Mouse (Mus musculus) mouse embryonic stem cell (cell line): ENCODE measurements around the gene Srrm3.

ENCODE experiments used
- in situ Hi-C, 2 experiments: fragments of 300-500 bp; cut with MboI; formaldehyde crosslinking; loops; 1 replicate in 1 of 2; 3 replicates in 1 of 2; pipeline ENCODE4 v1.14.3; 2019 to 2020; ENCODE audit warnings: low sequenced_read_pairs in 2 of 2, low pct_unique_long_range_greater_than_20kb in 1 of 2, mixed read lengths in 1 of 2; ENCODE audit not compliant: unreplicated experiment in 1 of 2

Gene Srrm3

GRCm38 (mm10) chr5:135852421-135852820, 45.7 kb downstream of the Srrm3 start:
- in situ Hi-C loops, result no loop called here

GRCm38 (mm10) chr5:135853731-135854130, 47.0 kb downstream of the Srrm3 start:
- in situ Hi-C loops, result no loop called here

- in situ Hi-C loops, result no loop called here
Measured at GRCm38 (mm10) chr5:135855156-135855555, 48.5 kb downstream of the Srrm3 start.

GRCm38 (mm10) chr5:135866662-135867061, 60.0 kb downstream of the Srrm3 start:
- in situ Hi-C loops, result no loop called here

GRCm38 (mm10) chr5:135867637-135868593, 61.2 kb downstream of the Srrm3 start:
- in situ Hi-C loops, result no loop called here

- in situ Hi-C loops, result no loop called here
Measured at GRCm38 (mm10) chr5:135868653-135869052, 62.0 kb downstream of the Srrm3 start.

GRCm38 (mm10) chr5:135869661-135870423, 63.2 kb downstream of the Srrm3 start:
- in situ Hi-C loops, result no loop called here

- in situ Hi-C loops, result no loop called here
Measured at GRCm38 (mm10) chr5:135870505-135870904, 63.8 kb downstream of the Srrm3 start.

- in situ Hi-C loops, result no loop called here
Measured at GRCm38 (mm10) chr5:135872996-135873395, 66.3 kb downstream of the Srrm3 start.

GRCm38 (mm10) chr5:135873753-135874152, 67.1 kb downstream of the Srrm3 start:
- in situ Hi-C loops, result no loop called here

- in situ Hi-C loops, result no loop called here
Measured at GRCm38 (mm10) chr5:135877180-135877579, 70.5 kb downstream of the Srrm3 start.

GRCm38 (mm10) chr5:135877831-135878231, 71.1 kb downstream of the Srrm3 start:
- in situ Hi-C loops, result no loop called here

- in situ Hi-C loops, result no loop called here
Measured at GRCm38 (mm10) chr5:135879449-135880158, 72.9 kb downstream of the Srrm3 start.

GRCm38 (mm10) chr5:135884641-135885040, 78.0 kb downstream of the Srrm3 start:
- in situ Hi-C loops, result no loop called here

GRCm38 (mm10) chr5:135887675-135888102, 81.0 kb downstream of the Srrm3 start, which contains the start of gene Hspb1:
Gene Hspb1 (plus strand): TSS chr5:135887919.
- in situ Hi-C loops, result no loop called here

GRCm38 (mm10) chr5:135888405-135889215, 81.9 kb downstream of the Srrm3 start:
- in situ Hi-C loops, result no loop called here

- in situ Hi-C loops, result no loop called here
Measured at GRCm38 (mm10) chr5:135890323-135890722, 83.6 kb downstream of the Srrm3 start.

GRCm38 (mm10) chr5:135890920-135891319, 84.2 kb downstream of the Srrm3 start:
- in situ Hi-C loops, result no loop called here
